Mouse (Mus musculus): Measurements from ENCODE around the gene Rps18.
"Not testable (repeated sequence)": the region's sequence is repeated elsewhere in the genome, so short reads cannot be mapped to it uniquely, and the experiment has no call there.

Gene Rps18

DNA sequence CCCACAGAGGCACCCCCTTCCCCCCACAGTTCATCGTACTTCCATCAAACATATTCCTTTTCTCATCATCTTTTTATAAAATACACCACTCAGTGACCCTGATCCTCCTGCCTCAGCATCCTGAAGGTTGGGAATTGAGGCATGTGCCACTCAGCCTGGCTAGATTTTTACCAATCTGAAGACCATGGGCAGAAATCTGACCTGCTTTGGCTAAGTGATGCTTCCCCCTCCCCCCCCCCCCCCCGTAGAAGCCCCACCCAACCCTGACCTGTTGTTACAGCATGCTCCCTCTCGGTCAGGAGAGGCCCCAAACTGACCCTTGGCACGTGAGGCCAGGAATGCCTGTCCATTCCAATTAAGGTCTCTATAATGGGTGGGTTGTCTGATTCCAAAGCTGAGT lies 51.0 kb downstream of the Rps18 start, which contains the start of gene Platr17:
Gene Platr17, plus strand, starts transcription at position 301 of the 400 bp plus-strand sequence.
- not testable (repeated sequence) for DNase-seq (ENCODE audit: extremely low spot score)

DNA sequence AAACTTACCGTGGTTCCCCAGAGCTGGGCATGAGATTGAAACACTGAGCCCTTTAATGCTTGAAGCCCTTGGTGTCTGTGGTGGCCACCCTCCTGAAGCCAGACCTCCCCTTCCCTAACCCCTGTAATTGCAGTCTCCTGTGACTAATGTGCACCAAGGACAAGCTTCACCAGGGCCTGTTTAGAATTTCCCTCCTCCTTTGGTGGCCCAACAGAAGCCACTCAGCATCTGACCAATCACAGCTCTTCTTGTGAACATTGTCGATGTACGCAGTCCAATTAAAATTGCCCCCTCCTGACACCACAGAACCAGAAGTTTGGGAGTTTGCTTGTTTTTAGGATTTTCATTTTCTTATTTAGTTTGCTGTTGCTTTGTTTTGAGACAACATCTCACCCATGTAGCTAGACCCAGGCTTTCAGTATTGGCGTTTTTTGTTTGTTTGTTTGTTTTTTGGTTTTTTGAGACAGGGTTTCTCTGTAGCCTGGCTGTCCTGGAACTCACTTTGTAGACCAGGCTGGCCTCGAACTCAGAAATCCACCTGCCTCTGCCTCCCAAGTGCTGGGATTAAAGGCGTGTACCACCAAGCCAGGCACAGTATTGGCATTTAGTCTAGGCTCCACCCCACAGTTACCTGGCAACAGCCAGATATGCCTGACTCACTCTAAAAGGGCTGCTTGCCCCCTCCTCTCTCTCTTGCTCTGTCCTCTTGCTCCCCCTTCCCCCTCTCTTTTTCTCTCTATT lies 51.7 kb downstream of the Rps18 start:
- not testable (repeated sequence) for DNase-seq (ENCODE audit: extremely low spot score)

DNA sequence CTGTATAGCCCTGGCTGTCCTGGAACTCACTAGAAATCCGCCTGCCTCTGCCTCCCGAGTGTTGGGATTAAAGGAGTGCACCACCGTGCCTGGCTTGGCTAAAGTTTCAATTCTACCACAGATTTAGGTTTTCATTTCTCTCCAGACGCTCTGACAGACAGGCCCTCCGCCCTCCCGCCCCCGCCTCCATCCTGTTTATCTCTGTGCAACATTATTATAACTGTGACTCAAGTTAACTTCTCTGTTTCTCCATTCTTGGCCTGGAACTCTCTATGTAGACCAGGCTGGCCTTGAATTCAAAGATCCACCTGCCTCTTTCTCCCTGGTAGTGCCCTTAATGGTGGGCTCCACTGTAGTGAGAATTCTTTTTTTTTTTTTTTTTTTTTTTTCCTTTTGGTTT lies 53.3 kb downstream of the Rps18 start:
- no peak for DNase-seq (ENCODE audit: extremely low spot score)

DNA sequence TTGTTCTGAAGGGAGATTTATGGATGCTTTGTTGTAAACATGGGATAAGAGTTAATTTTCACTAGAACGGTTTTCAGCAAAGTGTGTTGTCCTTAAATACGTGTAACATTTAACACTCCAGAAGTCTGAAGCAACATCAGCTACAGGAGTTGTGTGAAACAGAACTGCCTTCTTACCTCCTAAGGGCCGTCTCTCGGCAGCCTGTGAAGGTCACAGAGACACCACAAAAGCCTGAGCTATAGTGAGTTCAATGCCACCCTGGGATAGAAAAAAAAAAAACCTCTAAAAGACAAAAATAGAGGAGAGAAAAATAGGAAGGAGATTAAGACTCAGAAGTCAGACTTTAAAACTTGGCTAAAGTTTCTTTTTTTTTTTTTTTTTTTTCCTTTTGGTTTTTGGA lies 53.7 kb downstream of the Rps18 start:
- no peak for DNase-seq (ENCODE audit: extremely low spot score)
